Mouse (Mus musculus) embryonic facial prominence, embryonic 15.5 days (tissue): ENCODE measurements around the gene Upk3b. TPM values are rescaled to one million over a fixed set of nuclear protein-coding genes. Genes with fewer than 3 reads are reported as not detected.

Experiments
- ATAC-seq: fragments of 200-750 bp; cut with Nextera tagmentation; 2 replicates; pipeline ENCODE4 v1.8.0; 2017; ENCODE audit warnings: low read depth, moderate TSS enrichment; ENCODE audit not compliant: insufficient number of reproducible peaks, low FRiP score, low TSS enrichment
- H3K27ac ChIP-seq: fragments of 300-500 bp; sonication (generic); replicated peaks from 2 replicates; pipeline ENCODE4 v1.5.1; 2015; ENCODE audit warnings: mild to moderate bottlenecking, inconsistent platforms
- H3K27me3 ChIP-seq: fragments of 300-500 bp; sonication (generic); 2 replicates; pipeline ENCODE4 v1.6.1; 2015; ENCODE audit warnings: inconsistent platforms
- H3K36me3 ChIP-seq: fragments of 300-500 bp; sonication (generic); 2 replicates; pipeline ENCODE4 v1.6.1; 2015; ENCODE audit warnings: mild to moderate bottlenecking, inconsistent platforms
- H3K4me1 ChIP-seq: fragments of 300-500 bp; sonication (generic); 2 replicates; pipeline ENCODE4 v1.6.1; 2015; ENCODE audit warnings: inconsistent platforms
- H3K4me2 ChIP-seq: fragments of 300-500 bp; sonication (generic); replicated peaks from 2 replicates; pipeline ENCODE4 v1.6.1; 2015; ENCODE audit warnings: mild to moderate bottlenecking, inconsistent platforms
- H3K4me3 ChIP-seq: fragments of 300-500 bp; sonication (generic); replicated peaks from 2 replicates; pipeline ENCODE4 v1.5.1; 2015; ENCODE audit warnings: mild to moderate bottlenecking, inconsistent platforms
- H3K9ac ChIP-seq: fragments of 300-500 bp; sonication (generic); 2 replicates; pipeline ENCODE4 v1.6.1; 2015; ENCODE audit warnings: inconsistent platforms
- H3K9me3 ChIP-seq: fragments of 300-500 bp; sonication (generic); replicated peaks from 2 replicates; pipeline ENCODE4 v1.6.1; 2016; ENCODE audit warnings: inconsistent platforms
- WGBS: fragments of 180-500 bp; shearing (Covaris S2); methylation state at CpG from one replicate; pipeline ENCODE4 v1.1.7; 2015; 5-methylcytosine and 5-hydroxymethylcytosine counted together
- polyA plus RNA-seq: library from polyadenylated mRNA; unstranded; fragments of >200 nt; fragmentation: Nextera tagmentation; extraction: Ambion mirVana; gene quantifications from 2 replicates; pipeline ENCODE4 v1.2.1, GENCODE M21; 2015

The Upk3b gene
- polyA plus RNA-seq, 1 experiment from 2014 or later = 5.4 TPM

DNA sequence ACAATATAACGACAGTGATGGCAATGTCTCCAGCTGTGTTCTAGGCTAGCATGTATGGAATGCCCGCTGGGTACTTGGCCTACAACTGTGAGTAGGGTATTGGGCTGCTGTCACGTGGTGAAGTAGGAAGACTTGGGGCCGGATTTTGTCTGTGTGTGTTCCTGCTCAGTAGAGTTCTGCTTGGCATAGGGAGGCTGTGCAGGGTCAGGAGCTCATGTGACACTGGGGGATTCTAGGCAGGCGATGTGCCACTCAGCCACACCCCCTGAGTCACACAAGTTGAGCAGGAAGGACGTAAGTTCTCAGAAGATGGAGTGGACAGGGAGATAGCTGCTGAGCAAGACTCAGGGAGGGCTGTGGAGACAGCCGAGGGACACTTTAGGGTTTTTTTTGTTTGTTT is 30.6 kb upstream of the Upk3b start:
- Histone ChIP-seq H3K36me3 (peaks cover 29% of the 10 kb centered on the region), H3K9ac (no peak overlapping the region), H3K4me2 (no peak overlapping the region), H3K27ac (no peak overlapping the region), H3K9me3 (no peaks in the 10 kb centered on the region), H3K4me3 (no peak overlapping the region), H3K4me1 (peaks cover 25% of the 10 kb centered on the region), H3K27me3 (no peaks in the 10 kb centered on the region)
- WGBS = 76% methylated on average over 7 of the region's 7 CpGs
- ATAC-seq = no peak

DNA sequence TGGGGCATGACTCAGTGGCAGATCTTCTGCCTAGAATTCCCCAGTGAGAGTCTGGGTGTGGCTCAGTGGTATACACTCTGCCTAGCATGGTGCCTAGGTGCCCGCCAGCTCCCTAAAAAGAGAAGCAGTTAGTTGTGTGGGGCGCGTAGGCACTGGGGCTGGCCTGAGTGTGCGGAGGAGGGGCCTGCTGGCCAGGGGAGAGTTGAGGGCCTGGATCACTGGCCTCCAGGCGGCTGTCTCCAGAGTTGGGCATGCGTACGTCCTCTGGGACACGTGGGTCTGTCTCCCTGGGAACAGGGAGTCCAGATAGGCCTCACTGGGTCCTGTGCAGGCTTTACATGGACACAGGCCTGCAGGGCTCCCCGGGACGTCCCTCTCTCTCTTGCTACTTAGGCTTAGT is 23.4 kb upstream of the Upk3b start:
- Histone ChIP-seq H3K4me2 (no peak overlapping the region), H3K27ac (peak overlapping the region; percentile 90), H3K9me3 (no peaks in the 10 kb centered on the region), H3K36me3 (peaks cover 44% of the 10 kb centered on the region), H3K27me3 (no peaks in the 10 kb centered on the region), H3K9ac (no peak overlapping the region), H3K4me3 (no peak overlapping the region), H3K4me1 (peaks cover 46% of the 10 kb centered on the region)
- ATAC-seq = no peak
- 86% methylated on average over 10 of the region's 10 CpGs for WGBS

DNA sequence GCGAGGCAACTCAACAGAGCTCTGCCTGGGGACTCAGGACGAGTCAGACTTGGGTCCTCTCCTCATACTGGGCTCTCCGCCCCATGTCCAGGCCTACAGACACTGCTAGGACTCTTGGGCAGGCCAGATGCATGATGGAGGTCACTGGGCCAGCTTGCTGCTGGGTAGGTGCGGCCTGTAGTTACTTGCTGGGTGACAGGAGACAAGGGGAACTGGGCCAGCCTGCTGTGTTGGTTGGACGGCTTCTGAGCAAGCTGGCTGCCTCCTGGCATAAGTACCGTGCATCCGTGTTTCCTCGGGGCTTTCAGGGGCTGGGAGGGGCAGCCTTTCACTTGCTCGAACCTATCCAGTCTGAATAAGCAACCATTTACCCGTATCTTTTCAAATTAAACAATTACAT is 22.7 kb upstream of the Upk3b start:
- 0 out of 2 replicates have a peak, but pooled peaks have one; percentile 30 for ATAC-seq
- Histone ChIP-seq H3K4me3 (no peak overlapping the region), H3K9ac (no peak overlapping the region), H3K27me3 (no peaks in the 10 kb centered on the region), H3K4me1 (peaks cover 49% of the 10 kb centered on the region), H3K36me3 (peaks cover 38% of the 10 kb centered on the region), H3K9me3 (no peaks in the 10 kb centered on the region), H3K4me2 (0 out of 2 replicates have a peak overlapping the region, but pooled peaks have one; percentile 5), H3K27ac (peak overlapping the region; percentile 90)
- 62% methylated on average over 10 of the region's 10 CpGs for WGBS

DNA sequence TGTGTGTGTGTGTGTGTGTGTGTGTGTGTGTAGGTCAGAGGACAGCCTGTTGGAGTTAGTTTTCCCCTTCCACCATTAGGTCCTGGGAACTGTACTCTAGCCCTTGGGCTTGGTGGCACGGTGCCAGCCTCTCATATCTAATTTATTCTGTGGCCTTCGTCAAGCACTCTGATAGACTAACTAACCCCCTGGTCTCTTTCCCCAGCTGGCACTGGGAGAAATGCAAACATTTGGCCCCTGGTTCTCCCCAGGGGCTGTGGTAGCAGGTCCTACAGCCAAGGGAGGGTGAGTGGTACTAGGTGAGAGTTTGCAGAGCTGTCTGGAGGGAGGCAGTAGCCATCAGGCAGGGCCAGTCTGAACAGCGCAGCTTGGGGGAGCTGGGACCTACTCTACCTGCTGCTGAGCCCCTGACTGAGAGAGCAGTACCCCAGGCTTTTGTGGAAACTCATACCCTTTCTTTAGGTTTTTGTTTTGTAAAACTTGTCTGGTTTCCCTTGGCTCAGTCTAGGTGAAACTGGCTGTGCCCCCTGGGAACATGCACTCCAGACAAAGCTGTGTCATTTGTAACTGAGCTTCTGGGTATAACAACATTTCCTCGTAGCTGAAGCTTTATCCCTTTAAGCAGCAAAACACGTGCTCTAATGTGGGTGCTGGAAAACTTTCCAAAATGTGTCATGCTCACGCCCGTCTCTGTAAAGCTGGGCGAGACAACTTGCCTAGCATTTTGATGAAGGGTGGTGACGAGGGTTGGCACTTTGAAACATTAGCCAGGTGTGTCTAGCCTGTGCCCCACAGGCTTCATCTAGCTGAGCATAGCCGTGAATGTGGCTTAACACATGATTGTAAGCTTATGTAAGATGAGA is 22.1 kb upstream of the Upk3b start:
- WGBS = 45% methylated on average over 10 of the region's 10 CpGs
- H3K4me3 ChIP-seq = no peak overlapping the region
- H3K9me3 ChIP-seq = no peaks in the 10 kb centered on the region
- peak overlapping the region; percentile 90 for H3K27ac ChIP-seq
- H3K36me3 ChIP-seq = peaks cover 34% of the 10 kb centered on the region
- 0 out of 2 replicates have a peak, but pooled peaks have one; percentile 31 for ATAC-seq
- H3K4me1 ChIP-seq = peaks cover 49% of the 10 kb centered on the region
- H3K27me3 ChIP-seq = no peaks in the 10 kb centered on the region
- H3K4me2 ChIP-seq = peak overlapping the region; percentile 5; the same call in 1 of the 2 replicates
- no peak overlapping the region for H3K9ac ChIP-seq

DNA sequence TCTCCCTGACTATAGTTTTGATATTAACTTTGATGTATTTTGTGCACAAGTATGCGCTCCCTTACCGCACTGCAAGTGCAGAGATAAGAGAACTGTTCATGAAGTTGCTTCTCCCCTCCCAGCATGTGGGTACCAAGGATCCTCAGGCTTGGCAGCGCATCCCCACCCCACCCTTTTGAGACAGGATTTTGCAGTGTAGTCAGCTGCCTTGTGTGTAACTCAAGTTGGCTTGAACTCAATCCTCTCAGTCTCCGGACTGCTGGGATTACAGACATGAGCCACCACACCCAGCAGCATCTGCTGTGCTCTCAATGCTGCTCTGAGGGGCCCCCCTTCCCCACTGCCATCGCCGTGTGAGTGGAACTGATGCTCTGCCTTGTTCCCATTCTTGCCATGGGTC is 21.0 kb upstream of the Upk3b start:
- Histone ChIP-seq H3K4me3 (no peak overlapping the region), H3K36me3 (peaks cover 26% of the 10 kb centered on the region), H3K27me3 (no peaks in the 10 kb centered on the region), H3K9me3 (no peaks in the 10 kb centered on the region), H3K27ac (peak overlapping the region; percentile 90), H3K9ac (no peak overlapping the region), H3K4me2 (no peak overlapping the region), H3K4me1 (peaks cover 49% of the 10 kb centered on the region)
- ATAC-seq = no peak
- WGBS = 68% methylated on average over 6 of the region's 6 CpGs

DNA sequence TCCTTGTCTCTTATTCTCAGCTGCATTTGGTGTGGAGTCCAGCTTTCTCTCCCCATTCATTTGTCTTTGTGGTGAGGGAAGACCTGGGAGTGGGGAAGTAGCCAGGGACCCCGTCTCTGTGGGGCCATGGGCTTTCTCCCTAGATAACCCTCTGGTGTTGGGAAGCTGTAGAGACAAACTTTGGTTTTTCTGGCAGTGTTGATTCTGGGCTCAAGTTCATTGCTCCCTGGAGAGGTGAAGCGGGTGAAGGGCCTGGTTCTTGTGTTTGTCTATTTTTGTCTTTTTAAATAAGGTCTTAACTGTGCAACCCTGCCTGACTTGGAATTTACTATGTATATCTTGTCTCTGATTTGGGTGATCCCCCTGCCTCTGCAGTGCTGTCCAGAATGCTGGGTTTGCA is 19.6 kb upstream of the Upk3b start:
- Histone ChIP-seq H3K4me2 (no peak overlapping the region), H3K27me3 (no peaks in the 10 kb centered on the region), H3K4me3 (no peak overlapping the region), H3K9ac (no peak overlapping the region), H3K9me3 (no peaks in the 10 kb centered on the region), H3K4me1 (peaks cover 49% of the 10 kb centered on the region), H3K36me3 (peaks cover 17% of the 10 kb centered on the region; the same call in 1 of the 2 replicates), H3K27ac (no peak overlapping the region)
- no peak for ATAC-seq
- WGBS = 85% methylated on average over 2 of the region's 2 CpGs

DNA sequence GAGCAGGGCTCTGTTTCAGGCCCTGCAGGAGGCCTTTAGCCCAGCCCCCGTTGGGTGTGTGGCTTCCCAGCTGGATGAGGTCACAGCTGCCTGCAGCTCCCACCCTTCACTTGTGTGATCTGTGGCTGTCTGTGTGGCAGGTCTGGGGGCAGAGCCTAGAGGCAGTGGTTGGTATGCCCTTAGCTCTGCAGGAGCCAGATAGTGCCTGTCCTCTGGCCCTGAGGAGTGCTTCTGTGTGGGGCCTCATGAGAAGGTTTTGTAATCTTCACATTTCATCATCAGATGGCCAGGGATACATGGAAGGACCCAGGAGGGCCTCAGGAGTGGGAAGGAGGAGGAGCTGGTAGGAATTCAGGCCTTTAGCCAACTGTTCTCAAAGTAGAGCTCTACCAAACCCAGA is 18.4 kb upstream of the Upk3b start:
- H3K27me3 ChIP-seq = no peaks in the 10 kb centered on the region
- no peak overlapping the region for H3K4me3 ChIP-seq
- H3K4me1 ChIP-seq = peaks cover 45% of the 10 kb centered on the region
- H3K36me3 ChIP-seq = peaks cover 19% of the 10 kb centered on the region; the same call in 1 of the 2 replicates
- WGBS = 25% methylated on average over 1 of the region's 1 CpGs
- ATAC-seq = no peak; the same call in 1 of the 2 replicates
- H3K27ac ChIP-seq = peak overlapping the region; percentile 52; the same call in 1 of the 2 replicates
- no peak overlapping the region for H3K9ac ChIP-seq
- H3K4me2 ChIP-seq = no peak overlapping the region
- no peaks in the 10 kb centered on the region for H3K9me3 ChIP-seq

DNA sequence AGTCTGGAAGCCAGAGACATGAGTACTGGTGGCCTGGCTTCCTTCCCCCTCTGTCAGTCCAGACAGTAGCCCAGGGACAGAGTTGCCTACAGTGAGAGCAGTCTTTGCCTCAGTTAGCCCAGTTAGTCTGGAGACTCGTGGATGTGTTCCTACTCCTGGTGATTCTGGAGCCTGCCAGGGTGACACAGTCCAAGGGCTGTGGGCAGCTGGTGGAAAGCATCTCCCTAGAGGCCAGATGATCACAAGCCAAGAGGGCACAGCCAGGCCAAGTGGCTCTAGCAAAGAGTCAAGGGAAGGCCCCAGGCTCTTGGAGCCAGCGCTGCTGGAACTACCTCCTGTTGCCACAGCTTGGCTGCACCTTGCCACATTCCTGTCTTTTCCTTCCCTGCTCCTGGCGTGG is 12.6 kb upstream of the Upk3b start:
- Histone ChIP-seq H3K4me2 (no peak overlapping the region), H3K9ac (no peak overlapping the region), H3K36me3 (peaks cover 60% of the 10 kb centered on the region), H3K9me3 (no peaks in the 10 kb centered on the region), H3K27me3 (no peaks in the 10 kb centered on the region), H3K4me1 (no peaks in the 10 kb centered on the region), H3K27ac (no peak overlapping the region), H3K4me3 (no peak overlapping the region)
- 73% methylated on average over 3 of the region's 3 CpGs for WGBS
- no peak for ATAC-seq

DNA sequence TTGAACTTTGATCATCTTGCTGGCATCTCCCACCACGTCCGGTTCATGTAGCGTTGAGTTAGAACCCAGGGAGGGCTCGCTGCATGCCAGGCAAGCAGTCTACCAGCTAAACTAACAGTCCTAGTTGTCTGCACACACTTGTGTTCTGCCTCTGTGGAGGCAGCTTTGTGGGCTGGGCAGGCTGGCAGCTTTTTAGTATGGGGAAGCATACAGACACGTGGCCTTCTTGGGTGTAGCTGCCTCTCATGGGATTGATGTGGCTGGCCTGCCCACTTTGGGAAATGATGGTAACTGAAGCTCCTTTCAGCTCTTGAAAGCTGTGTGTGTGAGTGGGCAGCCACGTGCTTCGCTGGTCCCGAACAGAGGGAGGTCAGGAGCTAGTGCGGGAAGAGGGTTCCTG is 11.4 kb upstream of the Upk3b start:
- Histone ChIP-seq H3K4me3 (no peak overlapping the region), H3K4me1 (no peaks in the 10 kb centered on the region), H3K27me3 (no peaks in the 10 kb centered on the region), H3K9me3 (no peaks in the 10 kb centered on the region), H3K4me2 (no peak overlapping the region), H3K9ac (no peak overlapping the region), H3K27ac (no peak overlapping the region), H3K36me3 (peaks cover 70% of the 10 kb centered on the region)
- WGBS = 86% methylated on average over 9 of the region's 9 CpGs
- ATAC-seq = no peak

DNA sequence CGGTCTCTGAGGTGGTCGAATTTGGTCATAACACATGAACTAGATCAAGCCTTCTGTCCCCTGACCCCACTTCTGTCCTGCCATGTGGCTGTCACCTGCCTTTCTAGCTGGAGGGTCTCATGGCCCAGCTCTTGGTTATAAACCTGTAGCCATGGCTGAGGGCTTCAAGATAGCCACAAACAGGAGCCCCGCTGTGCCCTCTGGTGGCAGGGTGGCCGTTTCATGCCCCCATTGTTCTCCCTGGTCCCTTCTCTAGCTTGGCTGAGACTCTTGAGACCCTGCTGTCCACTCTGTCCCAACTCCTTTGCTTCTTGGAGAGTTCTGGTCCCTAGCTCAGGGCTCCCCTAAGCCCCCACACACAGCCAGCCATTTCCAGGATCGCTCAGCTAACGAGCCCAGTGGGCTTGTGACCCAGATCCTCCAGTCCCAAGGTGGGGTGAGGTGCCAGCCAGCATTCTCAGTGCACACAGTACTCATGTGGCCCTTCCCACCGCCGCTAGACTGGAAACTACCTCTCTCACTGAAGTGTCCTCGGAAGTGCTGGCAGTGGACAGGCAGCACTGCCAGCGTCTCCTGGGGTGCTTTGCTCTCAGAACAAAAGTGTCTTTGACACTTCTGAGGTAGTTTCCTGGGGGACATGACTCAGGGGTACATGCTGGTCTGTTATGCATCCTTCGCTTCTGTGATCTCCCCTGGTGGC is 10.5 kb upstream of the Upk3b start:
- H3K4me1 ChIP-seq = no peaks in the 10 kb centered on the region
- H3K36me3 ChIP-seq = peaks cover 73% of the 10 kb centered on the region
- H3K27me3 ChIP-seq = no peaks in the 10 kb centered on the region
- H3K9ac ChIP-seq = no peak overlapping the region
- WGBS = 78% methylated on average over 11 of the region's 11 CpGs
- no peaks in the 10 kb centered on the region for H3K9me3 ChIP-seq
- H3K27ac ChIP-seq = no peak overlapping the region
- H3K4me2 ChIP-seq = no peak overlapping the region
- ATAC-seq = no peak
- no peak overlapping the region for H3K4me3 ChIP-seq

DNA sequence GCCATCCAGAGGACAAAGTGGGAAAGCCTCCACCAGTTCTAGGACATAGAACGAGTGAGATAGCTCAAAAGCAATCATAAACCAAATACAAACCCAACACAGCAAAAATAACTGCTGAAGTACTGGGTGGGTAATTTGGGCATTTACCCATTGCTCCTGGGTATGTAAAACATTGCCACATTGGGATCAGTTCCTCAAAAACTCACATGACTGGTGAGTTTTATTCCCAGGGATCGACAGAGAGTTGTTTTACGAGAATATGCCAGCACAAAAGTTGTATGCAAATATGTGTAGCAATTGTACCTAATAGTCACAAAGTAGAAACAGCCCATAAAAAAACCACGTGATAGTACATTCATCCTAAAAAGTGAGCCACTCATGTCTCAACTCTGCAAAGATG is 3.4 kb upstream of the Upk3b start:
- peaks cover 32% of the 10 kb centered on the region for H3K36me3 ChIP-seq
- 68% methylated on average over 4 of the region's 4 CpGs for WGBS
- no peak overlapping the region for H3K4me2 ChIP-seq

More for the DNA sequence above, 3.4 kb upstream of the Upk3b start:
- no peak for ATAC-seq
- Histone ChIP-seq H3K27me3 (no peaks in the 10 kb centered on the region), H3K27ac (no peak overlapping the region), H3K9me3 (no peaks in the 10 kb centered on the region), H3K9ac (no peak overlapping the region), H3K4me1 (no peaks in the 10 kb centered on the region), H3K4me3 (no peak overlapping the region)
